Mouse (Mus musculus): ENCODE data around the gene Loxl4.

The Loxl4 gene

DNA sequence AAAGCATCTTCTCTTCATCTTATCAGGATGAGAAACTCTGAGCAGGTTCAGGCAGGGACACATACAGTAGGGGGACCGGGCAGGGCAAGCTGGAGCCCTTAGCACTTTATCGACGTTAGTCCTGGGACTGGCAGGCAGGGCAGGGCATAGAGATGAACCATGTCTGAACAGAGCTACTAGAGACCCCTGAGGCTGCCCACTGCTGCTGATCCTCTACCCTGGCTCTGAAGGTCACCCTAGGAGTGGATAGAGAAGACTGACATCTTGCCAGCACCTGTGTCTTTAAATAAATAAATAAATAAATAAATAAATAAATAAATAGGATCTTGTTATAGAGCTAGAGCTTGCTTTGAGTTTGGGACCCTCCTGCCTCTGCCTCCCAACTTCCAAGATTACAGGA, 2.9 kb downstream of the Loxl4 start:
- DNase-seq (ENCODE audit: low read depth in 2 of 2, low spot score in 2 of 2) = no peak

- DNase-seq (ENCODE audit: low read depth in 2 of 2, low spot score in 2 of 2) = no peak
These were observed 4.5 kb downstream of the Loxl4 start for GRCm38 (mm10) chr19:42608082-42608481.

GRCm38 (mm10) chr19:42602576-42602975, 10.0 kb downstream of the Loxl4 start:
- no peak for DNase-seq (ENCODE audit: low read depth in 2 of 2, low spot score in 2 of 2)

- DNase-seq (ENCODE audit: low read depth in 2 of 2, low spot score in 2 of 2) = no peak
These were observed 10.6 kb downstream of the Loxl4 start for GRCm38 (mm10) chr19:42602041-42602440.

GRCm38 (mm10) chr19:42601445-42601844, 11.2 kb downstream of the Loxl4 start:
- no peak for DNase-seq (ENCODE audit: low read depth in 2 of 2, low spot score in 2 of 2)

DNA sequence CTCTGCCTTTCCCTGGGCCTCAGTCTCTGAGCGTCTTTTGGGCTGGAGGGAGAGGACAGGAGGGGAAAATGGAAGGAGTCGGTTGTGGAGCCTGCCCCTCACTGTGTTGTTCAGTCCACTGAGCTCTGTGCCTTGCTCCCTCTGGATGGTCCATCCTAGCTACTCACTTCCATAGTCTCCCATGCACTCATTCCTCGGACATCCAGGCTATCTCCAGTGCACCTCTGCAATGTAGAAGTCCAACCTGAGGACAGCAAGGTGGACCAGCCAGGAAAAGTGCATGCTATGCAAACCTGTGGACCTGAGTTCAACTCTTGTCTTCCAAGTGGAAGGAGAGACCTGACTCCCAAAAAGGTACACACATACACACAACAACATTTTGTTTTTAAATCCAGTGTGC, 12.0 kb downstream of the Loxl4 start:
- DNase-seq (ENCODE audit: low read depth in 2 of 2, low spot score in 2 of 2) = no peak

DNA sequence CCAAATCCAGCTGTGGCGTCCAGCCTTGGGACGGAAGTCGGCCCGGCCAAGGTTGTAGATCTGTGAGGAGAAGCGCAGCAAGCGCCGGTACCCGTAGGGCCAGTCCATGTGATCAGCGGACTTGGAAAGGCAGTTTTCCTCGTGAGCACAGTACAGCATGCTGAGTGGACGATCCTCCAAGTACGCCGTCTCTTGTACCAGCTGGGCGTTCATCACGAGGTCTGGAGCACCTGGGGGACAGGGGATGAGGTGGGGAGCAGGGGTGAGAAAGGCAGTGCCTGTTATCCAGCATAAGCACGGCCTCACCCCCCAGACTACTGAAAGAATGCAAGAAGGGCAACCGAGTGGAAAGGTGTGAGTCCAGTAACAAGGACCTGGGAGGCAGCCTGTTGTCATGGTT, 12.7 kb downstream of the Loxl4 start:
- DNase-seq (ENCODE audit: low read depth in 2 of 2, low spot score in 2 of 2) = no peak

- DNase-seq (ENCODE audit: low read depth in 2 of 2, low spot score in 2 of 2) = no peak
These were observed 14.7 kb downstream of the Loxl4 start for GRCm38 (mm10) chr19:42597896-42598295.

DNA sequence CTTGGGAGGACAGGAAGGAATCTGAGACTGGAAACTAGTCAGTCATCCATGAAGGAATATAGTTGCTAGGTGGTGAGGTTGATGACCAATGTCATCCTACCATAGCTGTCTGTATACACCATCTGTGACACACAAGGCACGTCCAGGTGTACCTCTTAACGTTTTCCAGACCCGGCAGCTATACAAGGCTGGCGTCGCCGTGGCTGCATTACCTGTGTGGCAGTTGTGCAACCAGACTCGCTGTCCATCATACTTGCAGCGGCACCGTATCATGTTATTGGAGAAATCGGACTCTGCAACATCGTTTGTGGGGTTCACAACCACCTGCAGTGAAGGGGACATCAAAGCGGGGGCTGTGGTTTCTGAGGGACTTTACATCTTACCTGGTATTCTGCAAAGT, 15.3 kb downstream of the Loxl4 start:
- no peak for DNase-seq (ENCODE audit: low read depth in 2 of 2, low spot score in 2 of 2)

DNA sequence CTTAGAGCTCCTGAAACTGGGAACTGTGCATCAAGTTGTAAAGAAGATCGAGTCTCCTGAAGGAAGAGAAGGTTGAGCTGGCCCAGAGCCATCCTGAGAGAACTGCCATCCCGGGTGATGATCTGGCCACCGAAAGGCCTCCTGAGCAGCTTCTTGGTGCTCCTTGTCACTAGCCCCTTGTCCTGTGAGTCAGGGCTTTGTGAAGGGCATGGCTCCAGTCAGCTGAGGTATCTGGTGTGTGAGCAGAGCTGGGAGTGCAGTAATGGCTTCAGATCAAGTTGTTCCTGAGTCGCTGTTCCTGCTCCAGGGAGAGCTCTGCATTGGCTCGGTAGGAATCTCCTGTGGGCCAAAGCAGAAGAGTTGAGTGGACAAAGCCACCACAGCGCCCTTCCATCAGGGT, 17.5 kb downstream of the Loxl4 start:
- no peak for DNase-seq (ENCODE audit: low read depth in 2 of 2, low spot score in 2 of 2)

GRCm38 (mm10) chr19:42593456-42593855, 19.2 kb downstream of the Loxl4 start:
- DNase-seq (ENCODE audit: low read depth in 2 of 2, low spot score in 2 of 2) = no peak

- DNase-seq (ENCODE audit: low read depth in 2 of 2, low spot score in 2 of 2) = no peak
These were observed 21.1 kb downstream of the Loxl4 start for GRCm38 (mm10) chr19:42591534-42591933.

GRCm38 (mm10) chr19:42589246-42589645, 23.4 kb downstream of the Loxl4 start:
- no peak for DNase-seq (ENCODE audit: low read depth in 2 of 2, low spot score in 2 of 2)

- DNase-seq (ENCODE audit: low read depth in 2 of 2, low spot score in 2 of 2) = no peak
These were observed 24.9 kb downstream of the Loxl4 start for GRCm38 (mm10) chr19:42587704-42588103.

GRCm38 (mm10) chr19:42584188-42584587, 28.4 kb downstream of the Loxl4 start:
- no peak for DNase-seq (ENCODE audit: low read depth in 2 of 2, low spot score in 2 of 2)

GRCm38 (mm10) chr19:42583677-42584076, 28.9 kb downstream of the Loxl4 start:
- no peak for DNase-seq (ENCODE audit: low read depth in 2 of 2, low spot score in 2 of 2)

DNA sequence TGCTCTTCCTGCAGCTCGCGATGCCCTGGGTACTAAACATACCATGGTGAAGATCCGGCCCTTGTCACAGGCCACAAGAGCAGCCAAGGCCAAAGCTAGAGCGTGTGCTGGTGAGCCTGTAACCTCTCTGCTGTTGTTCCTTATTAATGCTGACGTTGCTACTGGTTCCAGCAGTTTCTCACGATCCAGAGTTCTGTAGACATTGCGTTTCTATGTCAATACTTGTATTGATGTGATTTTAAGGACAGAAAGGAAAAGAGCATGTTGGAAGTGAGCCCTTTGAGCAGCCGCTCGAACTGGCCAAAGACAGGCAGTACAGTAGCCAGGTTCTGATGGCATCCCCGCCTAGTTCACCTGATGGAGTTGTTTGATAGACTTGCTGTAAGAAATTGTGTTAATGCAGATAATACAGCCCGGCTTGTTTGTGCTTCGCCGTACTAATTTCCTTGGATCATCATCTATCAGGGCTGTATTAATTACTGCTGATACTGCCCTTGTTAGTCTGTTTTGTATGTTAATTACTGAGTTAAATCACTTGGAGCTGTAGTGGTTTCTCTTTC, 29.7 kb downstream of the Loxl4 start:
- DNase-seq (ENCODE audit: low read depth in 2 of 2, low spot score in 2 of 2) = no peak

DNA sequence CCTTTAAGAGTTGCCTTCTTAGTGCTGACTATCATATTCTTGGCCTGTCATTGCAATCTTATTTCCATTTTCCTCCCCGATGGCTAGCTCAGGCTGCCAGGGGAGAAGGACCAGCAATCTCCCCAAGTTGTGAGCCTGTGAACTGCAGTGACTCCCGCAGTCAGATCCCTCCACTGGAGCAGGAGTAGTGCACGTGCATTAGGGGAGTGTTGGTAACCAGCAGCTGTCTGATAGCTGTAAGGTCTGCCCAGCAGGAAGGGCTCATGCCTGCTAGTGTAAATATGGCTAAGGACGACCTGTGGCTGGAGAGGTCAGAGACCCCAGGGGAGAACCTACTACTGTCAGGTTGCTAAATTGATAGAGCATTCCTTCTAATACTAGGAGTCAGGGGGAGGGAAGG, 31.9 kb downstream of the Loxl4 start:
- DNase-seq (ENCODE audit: low read depth in 2 of 2, low spot score in 2 of 2) = no peak

GRCm38 (mm10) chr19:42578631-42579030, 34.0 kb downstream of the Loxl4 start:
- no peak for DNase-seq (ENCODE audit: low read depth in 2 of 2, low spot score in 2 of 2)

- no peak for DNase-seq (ENCODE audit: low read depth in 2 of 2, low spot score in 2 of 2)
These were observed 35.8 kb downstream of the Loxl4 start for GRCm38 (mm10) chr19:42576856-42577255.

GRCm38 (mm10) chr19:42575317-42575716, 37.3 kb downstream of the Loxl4 start:
- no peak for DNase-seq (ENCODE audit: low read depth in 2 of 2, low spot score in 2 of 2)

DNA sequence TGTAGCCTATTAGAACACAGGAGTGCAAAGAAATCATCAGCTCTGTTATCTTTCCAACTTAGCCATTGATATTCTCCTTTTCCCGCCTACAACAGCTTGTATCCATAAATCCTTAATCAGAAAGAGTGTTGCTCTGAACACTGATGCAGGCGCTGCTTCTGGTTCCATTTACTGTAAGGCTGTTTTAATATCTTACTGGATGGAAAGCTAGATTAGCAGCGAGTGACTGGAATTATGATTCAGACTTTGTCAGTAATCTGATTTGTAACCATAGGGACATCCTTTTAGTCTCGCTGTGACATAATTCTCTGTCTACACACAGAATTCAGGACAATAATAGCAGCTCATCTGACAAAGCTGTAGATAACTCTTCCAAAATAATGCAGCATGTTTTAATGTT, 41.3 kb downstream of the Loxl4 start:
- DNase-seq (ENCODE audit: low read depth in 2 of 2, low spot score in 2 of 2) = no peak

- DNase-seq (ENCODE audit: low read depth in 2 of 2, low spot score in 2 of 2) = no peak
These were observed 43.5 kb downstream of the Loxl4 start for GRCm38 (mm10) chr19:42569076-42569475.

- no peak for DNase-seq (ENCODE audit: low read depth in 2 of 2, low spot score in 2 of 2)
These were observed 45.6 kb downstream of the Loxl4 start for GRCm38 (mm10) chr19:42567020-42567419.
